Mouse (Mus musculus) embryonic facial prominence, embryonic 15.5 days (tissue): Measurements from ENCODE around the gene Zfp408. TPM values are rescaled to one million over a fixed set of nuclear protein-coding genes. Genes with fewer than 3 reads are reported as not detected.
"Not testable (repeated sequence)": the region's sequence is repeated elsewhere in the genome, so short reads cannot be mapped to it uniquely, and the experiment has no call there.

Experiments used
- ATAC-seq: fragments of 200-750 bp; cut with Nextera tagmentation; 2 replicates; pipeline ENCODE4 v1.8.0; 2017; ENCODE audit warnings: low read depth, moderate TSS enrichment; ENCODE audit not compliant: insufficient number of reproducible peaks, low FRiP score, low TSS enrichment
- H3K27ac ChIP-seq: fragments of 300-500 bp; sonication (generic); replicated peaks from 2 replicates; pipeline ENCODE4 v1.5.1; 2015; ENCODE audit warnings: mild to moderate bottlenecking, inconsistent platforms
- H3K27me3 ChIP-seq: fragments of 300-500 bp; sonication (generic); 2 replicates; pipeline ENCODE4 v1.6.1; 2015; ENCODE audit warnings: inconsistent platforms
- H3K36me3 ChIP-seq: fragments of 300-500 bp; sonication (generic); 2 replicates; pipeline ENCODE4 v1.6.1; 2015; ENCODE audit warnings: mild to moderate bottlenecking, inconsistent platforms
- H3K4me1 ChIP-seq: fragments of 300-500 bp; sonication (generic); 2 replicates; pipeline ENCODE4 v1.6.1; 2015; ENCODE audit warnings: inconsistent platforms
- H3K4me2 ChIP-seq: fragments of 300-500 bp; sonication (generic); replicated peaks from 2 replicates; pipeline ENCODE4 v1.6.1; 2015; ENCODE audit warnings: mild to moderate bottlenecking, inconsistent platforms
- H3K4me3 ChIP-seq: fragments of 300-500 bp; sonication (generic); replicated peaks from 2 replicates; pipeline ENCODE4 v1.5.1; 2015; ENCODE audit warnings: mild to moderate bottlenecking, inconsistent platforms
- H3K9ac ChIP-seq: fragments of 300-500 bp; sonication (generic); 2 replicates; pipeline ENCODE4 v1.6.1; 2015; ENCODE audit warnings: inconsistent platforms
- H3K9me3 ChIP-seq: fragments of 300-500 bp; sonication (generic); replicated peaks from 2 replicates; pipeline ENCODE4 v1.6.1; 2016; ENCODE audit warnings: inconsistent platforms
- WGBS: fragments of 180-500 bp; shearing (Covaris S2); methylation state at CpG from one replicate; pipeline ENCODE4 v1.1.7; 2015; 5-methylcytosine and 5-hydroxymethylcytosine counted together
- polyA plus RNA-seq: library from polyadenylated mRNA; unstranded; fragments of >200 nt; fragmentation: Nextera tagmentation; extraction: Ambion mirVana; gene quantifications from 2 replicates; pipeline ENCODE4 v1.2.1, GENCODE M21; 2015

The Zfp408 gene
- polyA plus RNA-seq, 1 experiment from 2014 or later, result 13.2 TPM

GRCm38 (mm10) chr2:91634841-91635240 is 14.8 kb downstream of the Zfp408 start:
- Histone ChIP-seq H3K4me2 (no peak overlapping the region), H3K9me3 (no peaks in the 10 kb centered on the region), H3K36me3 (no peaks in the 10 kb centered on the region), H3K4me1 (no peaks in the 10 kb centered on the region), H3K27me3 (no peaks in the 10 kb centered on the region), H3K27ac (no peak overlapping the region), H3K9ac (no peak overlapping the region), H3K4me3 (no peak overlapping the region)
- ATAC-seq, result no peak; the same call in 1 of the 2 replicates
- WGBS, result 79% methylated on average over 9 of the region's 9 CpGs

- no peaks in the 10 kb centered on the region for H3K27me3 ChIP-seq
- ATAC-seq, result no peak
- H3K27ac ChIP-seq, result no peak overlapping the region; the same call in 1 of the 2 replicates
- H3K4me2 ChIP-seq, result no peak overlapping the region
- H3K9me3 ChIP-seq, result no peaks in the 10 kb centered on the region
- H3K36me3 ChIP-seq, result no peaks in the 10 kb centered on the region
- no peaks in the 10 kb centered on the region for H3K4me1 ChIP-seq
- 70% methylated on average over 12 of the region's 12 CpGs for WGBS
- H3K4me3 ChIP-seq, result no peak overlapping the region
- no peak overlapping the region for H3K9ac ChIP-seq
These were observed 16.1 kb downstream of the Zfp408 start for GRCm38 (mm10) chr2:91633334-91633977.

GRCm38 (mm10) chr2:91632316-91632715 is 17.3 kb downstream of the Zfp408 start:
- Histone ChIP-seq H3K9me3 (no peaks in the 10 kb centered on the region), H3K27me3 (no peaks in the 10 kb centered on the region), H3K9ac (no peak overlapping the region), H3K27ac (no peak overlapping the region), H3K4me1 (no peaks in the 10 kb centered on the region), H3K36me3 (no peaks in the 10 kb centered on the region), H3K4me2 (no peak overlapping the region), H3K4me3 (no peak overlapping the region)
- ATAC-seq, result no peak
- 57% methylated on average over 5 of the region's 5 CpGs for WGBS

- no peak for ATAC-seq
- H3K36me3 ChIP-seq, result no peaks in the 10 kb centered on the region
- H3K9me3 ChIP-seq, result no peaks in the 10 kb centered on the region
- H3K27ac ChIP-seq, result no peak overlapping the region
- H3K9ac ChIP-seq, result no peak overlapping the region
- H3K4me2 ChIP-seq, result no peak overlapping the region
- no peak overlapping the region for H3K4me3 ChIP-seq
- 75% methylated on average over 5 of the region's 5 CpGs for WGBS
- no peaks in the 10 kb centered on the region for H3K4me1 ChIP-seq
- H3K27me3 ChIP-seq, result no peaks in the 10 kb centered on the region
These were observed 17.8 kb downstream of the Zfp408 start for GRCm38 (mm10) chr2:91631826-91632225.

- Histone ChIP-seq H3K9me3 (no peaks in the 10 kb centered on the region), H3K36me3 (no peaks in the 10 kb centered on the region), H3K4me2 (no peak overlapping the region), H3K27me3 (no peaks in the 10 kb centered on the region), H3K27ac (no peak overlapping the region), H3K4me1 (no peaks in the 10 kb centered on the region), H3K4me3 (no peak overlapping the region), H3K9ac (no peak overlapping the region)
- ATAC-seq, result no peak
- 92% methylated on average over 12 of the region's 12 CpGs for WGBS
These were observed 19.2 kb downstream of the Zfp408 start for GRCm38 (mm10) chr2:91630384-91630783.

GRCm38 (mm10) chr2:91629682-91630081 is 19.9 kb downstream of the Zfp408 start:
- Histone ChIP-seq H3K9me3 (no peaks in the 10 kb centered on the region), H3K27me3 (no peaks in the 10 kb centered on the region), H3K4me3 (no peak overlapping the region), H3K36me3 (no peaks in the 10 kb centered on the region), H3K27ac (no peak overlapping the region), H3K4me1 (no peaks in the 10 kb centered on the region), H3K4me2 (no peak overlapping the region), H3K9ac (no peak overlapping the region)
- WGBS, result 83% methylated on average over 18 of the region's 18 CpGs
- no peak for ATAC-seq

GRCm38 (mm10) chr2:91628171-91628570 is 21.4 kb downstream of the Zfp408 start:
- ATAC-seq, result no peak
- 91% methylated on average over 8 of the region's 8 CpGs for WGBS
- Histone ChIP-seq H3K4me3 (no peak overlapping the region), H3K36me3 (peaks cover 7% of the 10 kb centered on the region), H3K9ac (no peak overlapping the region), H3K27me3 (no peaks in the 10 kb centered on the region), H3K4me2 (no peak overlapping the region), H3K4me1 (no peaks in the 10 kb centered on the region), H3K27ac (no peak overlapping the region), H3K9me3 (no peaks in the 10 kb centered on the region)

- no peak for ATAC-seq
- H3K9me3 ChIP-seq, result no peaks in the 10 kb centered on the region
- no peaks in the 10 kb centered on the region for H3K27me3 ChIP-seq
- 86% methylated on average over 5 of the region's 5 CpGs for WGBS
- H3K4me1 ChIP-seq, result no peaks in the 10 kb centered on the region
- no peak overlapping the region for H3K4me2 ChIP-seq
- no peak overlapping the region for H3K9ac ChIP-seq
- H3K36me3 ChIP-seq, result peaks cover 8% of the 10 kb centered on the region
- H3K27ac ChIP-seq, result no peak overlapping the region
- H3K4me3 ChIP-seq, result no peak overlapping the region
These were observed 22.1 kb downstream of the Zfp408 start for GRCm38 (mm10) chr2:91627486-91627885.

GRCm38 (mm10) chr2:91623366-91623765 is 26.2 kb downstream of the Zfp408 start:
- not testable (repeated sequence) for H3K4me2 ChIP-seq, H3K9ac ChIP-seq, H3K9me3 ChIP-seq, H3K27me3 ChIP-seq, H3K4me1 ChIP-seq, ATAC-seq, H3K4me3 ChIP-seq, H3K27ac ChIP-seq
- H3K36me3 ChIP-seq, result peaks cover 47% of the 10 kb centered on the region
- 89% methylated on average over 7 of the region's 7 CpGs for WGBS

GRCm38 (mm10) chr2:91622356-91622755 is 27.2 kb downstream of the Zfp408 start:
- H3K4me1 ChIP-seq, result no peaks in the 10 kb centered on the region
- no peak overlapping the region for H3K9ac ChIP-seq
- H3K4me2 ChIP-seq, result no peak overlapping the region
- 89% methylated on average over 5 of the region's 5 CpGs for WGBS
- H3K27me3 ChIP-seq, result no peaks in the 10 kb centered on the region
- no peaks in the 10 kb centered on the region for H3K9me3 ChIP-seq
- ATAC-seq, result no peak
- H3K4me3 ChIP-seq, result no peak overlapping the region
- peaks cover 58% of the 10 kb centered on the region for H3K36me3 ChIP-seq
- H3K27ac ChIP-seq, result no peak overlapping the region

GRCm38 (mm10) chr2:91609370-91609769 is 40.2 kb downstream of the Zfp408 start:
- peaks cover 61% of the 10 kb centered on the region for H3K36me3 ChIP-seq
- not testable (repeated sequence) for H3K9me3 ChIP-seq, H3K4me3 ChIP-seq, H3K9ac ChIP-seq, H3K27ac ChIP-seq, H3K4me1 ChIP-seq, H3K27me3 ChIP-seq, H3K4me2 ChIP-seq, ATAC-seq

GRCm38 (mm10) chr2:91602389-91602788 is 47.2 kb downstream of the Zfp408 start:
- WGBS, result 91% methylated on average over 4 of the region's 4 CpGs
- no peak overlapping the region for H3K4me2 ChIP-seq
- no peak overlapping the region for H3K9ac ChIP-seq
- H3K27me3 ChIP-seq, result no peaks in the 10 kb centered on the region
- no peaks in the 10 kb centered on the region for H3K9me3 ChIP-seq
- no peak for ATAC-seq
- H3K36me3 ChIP-seq, result peaks cover 74% of the 10 kb centered on the region
- no peaks in the 10 kb centered on the region for H3K4me1 ChIP-seq
- H3K4me3 ChIP-seq, result no peak overlapping the region
- no peak overlapping the region for H3K27ac ChIP-seq
